Mouse (Mus musculus) macrophage (primary cell): Measurements from ENCODE around the gene Lsm4. TPM values are rescaled to one million over a fixed set of nuclear protein-coding genes. Genes with fewer than 3 reads are reported as not detected.
A peak's percentile ranks its signal among the peaks of the same experiment; 100 is the strongest.

ENCODE experiments used
- H3K27ac ChIP-seq: fragments of 350-480 bp; formaldehyde crosslinking; 2 replicates; pipeline ENCODE4 v1.9.0; 2021
- H3K36me3 ChIP-seq: fragments of 350-480 bp; formaldehyde crosslinking; 2 replicates; pipeline ENCODE4 v1.9.0; 2021; ENCODE audit errors: inconsistent target
- H3K4me3 ChIP-seq: fragments of 350-480 bp; formaldehyde crosslinking; 2 replicates; pipeline ENCODE4 v1.9.0; 2021; ENCODE audit errors: inconsistent target
- H3K79me2 ChIP-seq: fragments of 350-480 bp; formaldehyde crosslinking; 2 replicates; pipeline ENCODE4 v1.9.0; 2021; ENCODE audit errors: inconsistent target
- WGBS: methylation state at CpG from one replicate; pipeline ENCODE4 v1.1.7; 2026; ENCODE audit warnings: inconsistent platforms; ENCODE audit not compliant: missing documents; 5-methylcytosine and 5-hydroxymethylcytosine counted together
- polyA plus RNA-seq: library from polyadenylated mRNA; stranded (reverse); fragments of 250-400 nt; gene quantifications from 3 replicates; pipeline ENCODE4 v1.2.4, GENCODE M21; 2018; ENCODE audit warnings: inconsistent platforms
- total RNA-seq, 78 experiments: library from RNA; depleted of rRNA; stranded (reverse); fragments of 250-400 nt; gene quantifications; 1 replicate in 9 of 78; 2 replicates in 24 of 78; 3 replicates in 43 of 78; 4 replicates in 2 of 78; pipeline ENCODE4 v1.2.4; 2018; ENCODE audit warnings: inconsistent platforms in 56 of 78

Gene Lsm4
- 10 to 100 TPM in 20 of 26 experiments, 1 to 10 TPM in 6; 2.7 to 27.9 (median 15.6) TPM for total RNA-seq (2018; cell fraction: chromatin; rRNA removed)
- total RNA-seq (2018; cell fraction: cytosol; rRNA removed) = 10 to 100 TPM; 43.2 to 69.6 (median 58.9) TPM
- total RNA-seq (2018; cell fraction: nucleus; rRNA removed) = 10 to 100 TPM; 14.4 to 45.5 (median 23.0) TPM
- polyA plus RNA-seq = 47.7 to 66.4 TPM (median 48.9 TPM) in 3 replicates

DNA sequence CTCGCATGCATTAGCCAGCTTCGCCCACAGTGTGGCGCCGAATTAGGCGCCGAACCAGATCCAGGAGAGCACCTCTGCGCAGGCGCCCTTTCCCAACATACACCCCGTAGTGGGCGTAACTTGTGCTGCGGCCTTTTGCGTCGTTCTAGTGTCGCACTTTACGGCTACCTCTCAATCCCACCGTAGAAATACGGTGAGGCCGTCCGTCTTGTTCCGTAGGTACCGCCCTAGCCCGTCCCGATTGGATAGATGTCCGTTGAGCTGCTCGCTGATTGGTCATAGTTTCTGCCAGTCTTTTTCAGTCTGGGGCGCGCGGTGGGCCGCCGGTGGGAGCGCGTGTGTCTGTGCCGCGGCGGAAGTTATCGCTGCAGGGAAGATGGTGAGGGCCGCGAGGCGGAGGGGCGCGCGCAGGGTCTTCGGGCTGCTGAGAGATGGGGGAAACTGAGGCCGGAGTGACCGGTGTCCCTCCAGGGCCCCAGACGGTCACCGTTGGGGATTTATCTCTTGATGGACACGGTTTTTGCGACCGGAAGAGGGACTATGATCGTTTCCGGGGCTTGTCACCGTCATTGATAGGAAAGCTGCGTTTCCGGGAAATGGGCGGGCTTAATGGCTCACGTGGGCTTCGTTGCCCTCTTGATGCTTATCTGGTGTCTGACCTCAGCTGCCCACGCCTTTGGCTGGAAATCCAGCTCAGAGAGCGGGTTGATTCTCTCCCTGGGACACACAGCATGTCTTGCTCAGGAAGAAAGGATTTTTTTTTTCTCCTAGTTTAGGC, at the start of gene Lsm4:
Gene Lsm4 (plus strand): TSS at position 170 of the 778 bp plus-strand sequence.
- Histone ChIP-seq H3K4me3 (peak within 1 kb of the TSS; percentile 45), H3K36me3 (no peaks in the 10 kb centered on the region), H3K79me2 (peaks cover 27% of the 10 kb centered on the region), H3K27ac (peak within 1 kb of the TSS; percentile 85)
- WGBS = under 1% methylated on average over 60 of the region's 60 CpGs

DNA sequence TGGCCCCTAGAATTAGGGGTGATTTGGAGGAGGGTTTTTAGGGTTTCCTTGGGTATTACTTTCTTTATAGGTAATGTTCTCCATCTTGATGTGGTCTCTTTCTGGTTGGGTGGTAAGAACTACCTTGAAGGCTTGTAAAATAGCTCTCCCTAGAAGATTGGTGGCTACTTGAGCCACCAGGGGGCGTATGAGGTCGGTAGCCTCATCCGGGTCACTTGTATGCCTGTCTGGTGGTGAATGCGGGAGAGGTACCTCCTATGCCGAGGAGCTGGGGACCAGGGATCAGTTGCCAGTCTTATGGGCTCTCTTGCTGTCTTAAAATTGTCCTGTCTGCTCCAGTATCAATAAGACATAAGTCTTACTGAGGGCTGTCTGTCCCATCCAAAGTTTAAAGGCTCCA, 47.9 kb upstream of the Lsm4 start:
- peaks cover 10% of the 10 kb centered on the region; the same call in 1 of the 2 replicates for H3K36me3 ChIP-seq
- H3K79me2 ChIP-seq = peaks cover 28% of the 10 kb centered on the region
- H3K4me3 ChIP-seq = no peak overlapping the region
- WGBS = 31% methylated on average over 5 of the region's 5 CpGs
- no peak overlapping the region for H3K27ac ChIP-seq

DNA sequence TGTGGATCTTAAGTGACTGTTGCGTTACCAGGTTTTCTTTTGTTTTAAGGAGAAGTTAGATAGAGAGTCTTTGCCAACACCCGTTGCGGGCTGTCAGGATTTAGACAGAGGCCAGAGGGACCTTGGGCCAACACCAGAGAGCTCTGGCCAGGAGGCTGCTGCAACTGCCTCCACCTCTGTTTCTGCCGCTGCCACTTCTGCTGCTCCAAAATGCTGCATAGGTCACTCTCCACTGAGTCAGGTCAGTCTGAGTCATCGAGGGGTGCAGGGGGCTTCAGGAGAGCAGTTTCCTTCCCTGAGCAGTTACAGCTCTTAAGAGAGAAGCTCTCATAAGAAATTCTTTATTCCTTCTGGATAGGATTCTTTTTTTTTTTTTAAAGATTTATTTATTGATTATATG, 46.0 kb upstream of the Lsm4 start:
- Histone ChIP-seq H3K79me2 (peaks cover 20% of the 10 kb centered on the region), H3K36me3 (peaks cover under 1% of the 10 kb centered on the region; the same call in 1 of the 2 replicates), H3K4me3 (no peak overlapping the region), H3K27ac (no peak overlapping the region)
- 81% methylated on average over 5 of the region's 5 CpGs for WGBS

DNA sequence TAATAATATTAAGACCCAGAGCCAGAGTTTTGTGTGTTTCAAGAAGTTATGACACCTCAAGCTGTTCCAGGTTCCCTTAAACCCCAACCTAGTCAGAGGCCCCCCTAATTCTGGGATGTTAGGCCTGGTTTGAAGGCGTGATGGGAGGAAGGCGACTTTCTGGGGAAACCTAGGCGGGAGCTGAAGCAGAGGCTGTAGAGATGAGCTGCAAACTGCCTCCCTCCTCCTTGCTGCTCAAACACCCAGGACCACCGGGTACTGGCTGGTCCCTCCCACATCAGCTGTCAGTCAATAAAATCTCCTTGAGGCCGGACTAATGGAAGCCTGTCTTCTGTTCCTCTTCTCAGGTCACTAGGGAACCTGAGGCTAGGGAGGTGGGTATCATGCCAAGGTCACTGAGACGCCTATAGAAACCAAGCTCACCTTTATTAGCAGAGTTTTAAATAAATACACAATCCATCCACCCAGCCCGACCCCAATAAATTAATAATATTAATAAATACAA, 44.0 kb upstream of the Lsm4 start:
- Histone ChIP-seq H3K36me3 (no peaks in the 10 kb centered on the region), H3K27ac (peak overlapping the region; percentile 34), H3K79me2 (peaks cover 13% of the 10 kb centered on the region), H3K4me3 (peak overlapping the region; percentile 26)
- WGBS = 69% methylated on average over 7 of the region's 7 CpGs

DNA sequence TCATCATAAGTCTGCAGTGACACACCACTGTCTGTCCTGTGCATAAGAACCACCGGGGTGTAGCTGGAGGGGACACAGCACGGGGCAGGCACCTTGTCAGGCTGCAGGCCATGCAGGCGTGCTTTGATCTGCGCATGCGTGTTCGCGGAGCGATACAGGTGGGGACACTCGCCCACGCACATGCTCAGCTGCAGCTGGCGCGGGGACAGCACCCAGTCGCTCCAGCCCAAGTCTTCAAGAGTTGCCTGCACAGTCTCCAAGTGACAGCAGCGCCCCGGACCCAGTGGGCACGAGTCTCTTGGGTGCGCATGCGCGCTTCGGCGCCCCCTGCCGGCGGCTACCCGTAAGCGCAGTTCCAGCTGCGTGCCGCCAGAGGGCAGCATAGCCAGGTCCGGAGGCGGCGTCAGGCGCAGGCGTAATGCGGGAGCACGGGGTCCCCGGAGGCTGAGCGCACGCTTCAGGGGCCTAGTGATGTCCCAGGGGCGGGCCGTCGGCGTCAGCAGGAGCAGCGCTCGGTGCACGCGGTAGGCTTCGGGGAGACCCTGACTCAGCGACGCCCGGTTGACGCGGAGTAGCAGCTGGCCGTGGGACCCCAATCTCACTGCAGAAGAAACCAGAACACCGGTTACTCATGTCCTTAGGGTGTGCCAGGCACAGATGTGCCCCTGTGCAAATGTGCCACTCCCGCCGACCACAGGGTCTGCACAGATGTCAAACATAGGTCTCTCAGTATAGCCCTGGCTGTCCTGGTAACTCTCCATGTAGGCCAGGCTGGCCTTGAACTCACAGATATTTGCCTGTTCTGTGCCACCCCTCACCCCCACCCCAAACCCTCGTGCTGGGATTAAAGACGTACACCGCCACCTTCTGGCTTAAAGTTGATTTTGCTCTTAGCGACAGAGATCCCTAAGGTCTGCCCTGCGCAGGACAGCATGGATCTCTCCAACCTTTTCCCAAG, 43.2 kb upstream of the Lsm4 start:
- WGBS = 1% methylated on average over 60 of the region's 60 CpGs
- H3K4me3 ChIP-seq = peak overlapping the region; percentile 98
- peak overlapping the region; percentile 97 for H3K27ac ChIP-seq
- no peaks in the 10 kb centered on the region for H3K36me3 ChIP-seq
- peaks cover 13% of the 10 kb centered on the region for H3K79me2 ChIP-seq

DNA sequence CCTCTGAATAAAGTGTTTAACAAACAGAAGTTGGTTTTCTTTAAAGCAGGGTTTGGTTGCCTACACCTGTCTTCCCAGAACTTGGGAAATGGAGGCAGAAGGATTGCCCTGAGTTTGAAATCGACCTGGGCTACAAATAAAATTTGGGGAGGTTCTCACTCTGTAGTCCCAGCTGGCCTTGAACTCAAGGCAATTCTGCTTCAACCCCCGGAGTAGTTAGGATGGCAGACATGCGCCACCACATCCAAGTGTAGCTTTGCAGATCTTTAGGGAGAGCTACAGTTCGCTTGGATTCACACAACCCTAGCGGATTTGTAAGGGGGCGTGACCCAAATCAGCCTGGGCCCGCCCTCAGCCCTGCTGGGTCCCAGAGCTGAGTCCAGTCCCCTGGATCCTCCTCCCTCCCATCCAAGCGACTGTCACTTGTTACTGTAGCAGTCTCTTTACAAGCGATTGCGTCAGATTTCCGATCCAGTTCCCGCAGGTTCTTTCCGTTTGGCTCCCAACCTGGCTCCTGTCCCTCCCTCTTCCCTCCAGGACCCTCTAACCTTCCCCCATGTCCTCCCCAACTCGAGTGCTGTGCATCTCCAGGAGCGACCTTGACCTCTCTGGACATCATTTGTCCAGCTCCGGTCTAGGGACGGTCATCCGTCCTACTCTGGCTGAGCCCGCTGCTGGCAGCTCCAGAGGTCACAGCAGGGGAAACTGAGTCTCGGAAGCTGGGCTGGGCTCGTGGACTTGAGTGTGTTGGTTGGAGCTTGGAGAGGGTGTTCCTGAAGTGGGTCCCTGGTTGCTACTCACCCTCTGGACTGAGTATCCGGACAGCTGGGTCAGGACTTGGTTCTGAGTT, 42.3 kb upstream of the Lsm4 start:
- H3K79me2 ChIP-seq = peaks cover 13% of the 10 kb centered on the region
- no peaks in the 10 kb centered on the region for H3K36me3 ChIP-seq
- peak overlapping the region; percentile 98 for H3K4me3 ChIP-seq
- H3K27ac ChIP-seq = peak overlapping the region; percentile 97
- WGBS = 17% methylated on average over 22 of the region's 22 CpGs

DNA sequence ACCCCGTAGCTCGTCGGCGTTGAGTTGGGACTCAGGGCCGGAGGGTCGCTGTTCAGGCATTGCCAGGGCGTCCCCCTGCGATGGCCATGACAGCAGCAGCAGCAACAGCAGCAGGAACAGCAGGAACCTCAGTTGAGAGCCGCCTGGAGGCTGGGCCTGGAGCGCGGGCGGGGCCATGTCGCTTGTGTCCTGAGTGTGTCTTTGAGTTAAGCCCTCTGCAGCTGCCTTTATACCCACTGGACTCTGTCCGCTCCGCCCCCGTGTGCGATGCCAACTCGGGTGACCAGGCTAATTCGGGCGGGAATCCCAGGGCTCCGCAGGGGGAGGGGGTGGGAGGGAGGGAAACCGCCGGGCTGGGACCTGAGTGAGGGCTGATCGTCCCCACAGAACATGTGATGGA, 41.6 kb upstream of the Lsm4 start:
- H3K79me2 ChIP-seq = peaks cover 13% of the 10 kb centered on the region
- H3K4me3 ChIP-seq = peak overlapping the region; percentile 98
- peak overlapping the region; percentile 97 for H3K27ac ChIP-seq
- 10% methylated on average over 13 of the region's 24 CpGs for WGBS
- no peaks in the 10 kb centered on the region for H3K36me3 ChIP-seq

DNA sequence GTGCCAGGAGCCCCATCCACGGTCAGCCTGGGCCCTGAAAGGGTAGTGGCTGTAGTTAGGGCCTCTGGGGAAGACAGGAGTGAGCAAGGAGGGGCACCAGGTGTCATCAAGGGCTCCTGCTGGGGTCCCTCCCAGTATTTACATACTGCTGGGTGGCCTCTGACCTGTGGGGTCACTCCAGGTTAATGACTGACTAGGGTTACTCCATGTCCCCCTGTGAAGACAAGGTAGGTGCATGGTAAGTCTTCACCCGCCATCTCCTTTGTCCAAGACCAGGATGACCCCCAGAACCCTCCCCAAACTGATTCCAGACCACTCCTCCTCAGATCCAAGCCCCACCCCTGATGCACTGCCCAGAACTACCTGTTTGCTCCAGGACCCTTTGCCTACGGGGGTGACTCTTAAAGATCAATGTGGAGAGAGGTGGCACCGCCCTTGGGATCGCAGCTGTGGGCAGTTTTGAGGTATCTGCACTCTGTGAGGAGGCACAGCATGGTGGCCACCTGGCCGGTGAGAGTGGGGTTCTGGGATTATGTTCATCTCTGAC, 40.6 kb upstream of the Lsm4 start, which contains the start of gene Gdf15:
Gene Gdf15 (minus strand): TSS at position 111 of the 547 bp plus-strand sequence.
- Histone ChIP-seq H3K27ac (peak within 1 kb of the TSS; percentile 97), H3K4me3 (peak within 1 kb of the TSS; percentile 98), H3K79me2 (peaks cover 13% of the 10 kb centered on the region), H3K36me3 (no peaks in the 10 kb centered on the region)
- WGBS = 94% methylated on average over 6 of the region's 6 CpGs

DNA sequence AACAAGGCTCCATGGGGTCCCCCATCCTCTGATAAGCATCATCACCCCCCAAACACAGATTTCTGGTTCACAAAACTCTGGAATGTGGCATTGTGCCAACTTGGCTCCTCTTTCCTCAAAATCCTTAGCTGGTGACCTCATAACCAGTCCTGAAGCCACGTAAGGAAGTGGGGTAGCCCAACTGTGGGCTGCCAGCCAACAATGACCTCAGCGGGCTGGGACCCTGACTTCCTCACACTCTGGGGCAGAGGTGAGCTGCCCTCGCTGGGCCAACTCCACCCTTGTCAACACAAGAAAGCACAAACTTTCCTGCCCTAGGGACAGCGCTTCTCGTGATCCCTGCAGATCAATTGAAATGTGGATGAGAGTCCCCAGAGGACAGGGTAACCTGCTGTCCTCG, 39.0 kb upstream of the Lsm4 start:
- Histone ChIP-seq H3K4me3 (no peak overlapping the region), H3K36me3 (no peaks in the 10 kb centered on the region), H3K27ac (peak overlapping the region; percentile 97), H3K79me2 (peaks cover 13% of the 10 kb centered on the region)
- WGBS = 26% methylated on average over 6 of the region's 6 CpGs

DNA sequence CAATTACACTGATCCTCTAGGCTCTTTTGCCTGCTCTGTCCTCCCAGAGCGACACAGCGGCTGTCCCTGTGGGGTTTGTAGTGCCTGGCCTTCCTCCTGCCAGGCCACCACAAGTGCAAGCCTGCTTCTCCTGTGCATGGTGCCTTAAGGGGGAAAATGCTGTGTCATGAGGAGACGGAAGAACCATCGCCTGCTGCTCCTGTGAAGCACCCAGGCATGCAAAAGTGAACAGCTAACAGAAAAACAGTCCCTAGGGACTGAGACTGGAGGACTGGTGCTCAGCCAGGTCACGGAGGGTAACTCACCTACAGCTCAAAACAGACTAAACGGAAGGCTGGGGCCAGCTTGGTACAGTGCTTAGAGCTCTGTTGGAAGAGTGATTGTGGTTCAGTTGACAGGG, 37.5 kb upstream of the Lsm4 start:
- WGBS = 7% methylated on average over 6 of the region's 6 CpGs
- Histone ChIP-seq H3K36me3 (no peaks in the 10 kb centered on the region), H3K27ac (peak overlapping the region; percentile 97), H3K4me3 (no peak overlapping the region), H3K79me2 (peaks cover 7% of the 10 kb centered on the region)

DNA sequence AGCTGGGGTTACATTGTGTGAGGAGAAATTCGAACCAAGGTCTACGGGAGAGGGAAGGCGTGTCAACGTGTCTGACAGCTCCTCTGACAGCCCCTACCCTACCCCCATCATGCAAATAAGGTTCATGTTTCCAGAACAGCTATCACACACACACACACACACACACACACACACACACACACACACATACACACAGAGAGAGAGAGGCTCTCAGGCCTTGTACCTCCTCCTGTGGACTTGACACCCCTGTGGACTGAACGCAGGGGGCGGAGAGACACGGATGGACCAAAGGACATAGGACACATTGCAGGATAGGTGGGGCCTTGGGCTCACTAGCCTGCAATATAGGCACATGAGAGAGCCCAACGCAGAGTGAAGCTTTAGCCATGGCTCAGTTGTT, 36.2 kb upstream of the Lsm4 start:
- Histone ChIP-seq H3K36me3 (no peaks in the 10 kb centered on the region), H3K79me2 (no peaks in the 10 kb centered on the region), H3K4me3 (no peak overlapping the region), H3K27ac (peak overlapping the region; percentile 97; the same call in 1 of the 2 replicates)
- WGBS = 83% methylated on average over 8 of the region's 8 CpGs

DNA sequence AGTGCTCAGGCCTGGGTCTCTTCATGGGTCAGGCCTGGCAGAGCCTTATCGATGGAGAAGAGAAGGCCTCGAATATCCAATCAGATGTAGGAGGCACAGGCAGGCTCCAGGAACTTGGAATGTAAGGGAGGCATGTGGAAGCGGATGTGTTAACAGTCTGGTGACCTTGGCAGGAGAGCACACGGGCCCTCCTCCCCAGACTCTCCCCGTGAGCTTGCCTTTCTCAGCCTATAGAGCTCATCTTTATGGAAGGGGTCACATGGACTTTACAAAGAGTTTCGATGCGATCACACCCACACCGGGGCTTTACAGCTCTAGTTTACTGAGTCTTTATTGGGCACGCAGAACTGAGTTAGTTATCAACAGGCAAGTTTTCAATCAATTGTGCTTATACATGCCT, 34.3 kb upstream of the Lsm4 start:
- Histone ChIP-seq H3K4me3 (no peak overlapping the region), H3K36me3 (no peaks in the 10 kb centered on the region), H3K79me2 (no peaks in the 10 kb centered on the region), H3K27ac (no peak overlapping the region)
- 94% methylated on average over 9 of the region's 9 CpGs for WGBS

DNA sequence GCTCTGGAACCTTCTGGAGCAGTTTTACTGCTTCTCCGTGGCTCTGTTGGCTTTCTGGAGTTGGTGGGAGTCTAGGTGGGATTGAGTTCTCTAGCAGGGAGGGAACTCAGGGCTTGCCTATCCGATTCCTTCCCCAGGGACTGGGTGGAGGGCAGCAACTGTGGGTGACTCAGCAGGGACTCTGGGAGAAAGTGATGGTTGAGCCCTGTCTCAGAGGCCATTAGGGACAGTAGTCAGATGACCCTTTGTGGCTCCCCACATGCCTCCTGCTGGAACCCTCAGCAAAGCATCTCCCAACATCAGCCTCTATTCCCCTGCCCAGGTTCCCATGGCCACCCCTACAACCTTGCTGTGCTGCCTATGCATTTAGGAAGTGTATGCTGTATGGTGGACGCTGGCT, 30.0 kb upstream of the Lsm4 start:
- no peak overlapping the region for H3K4me3 ChIP-seq
- H3K36me3 ChIP-seq = no peaks in the 10 kb centered on the region
- H3K79me2 ChIP-seq = no peaks in the 10 kb centered on the region; the same call in 1 of the 2 replicates
- 91% methylated on average over 3 of the region's 3 CpGs for WGBS
- H3K27ac ChIP-seq = peak overlapping the region; percentile 31; the same call in 1 of the 2 replicates
